Mouse (Mus musculus): ENCODE results near the gene Jazf1. TPM values are rescaled to one million over a fixed set of nuclear protein-coding genes. Genes with fewer than 3 reads are reported as not detected.

Jazf1 gene
- polyA plus RNA-seq, 1 experiment, result not detected

GRCm38 (mm10) chr6:52892978-52893377, 175.5 kb downstream of the Jazf1 start:
- no peak for TF ChIP-seq GATA1 (IDR thresholded peaks at IDR 0.05; ENCODE audit: low read length)
- no peak for TF ChIP-seq TAL1 (IDR thresholded peaks at IDR 0.05; ENCODE audit: low read length)
- no peaks in the 10 kb centered on the region for H3K9me3 ChIP-seq (ENCODE audit: control insufficient read depth, low read length)

GRCm38 (mm10) chr6:52887541-52888203, 180.8 kb downstream of the Jazf1 start:
- H3K36me3 ChIP-seq (ENCODE audit: control insufficient read depth), result no peaks in the 10 kb centered on the region
- peaks cover 7% of the 10 kb centered on the region for H3K4me1 ChIP-seq (ENCODE audit: control insufficient read depth)
- TF ChIP-seq TAL1 (IDR thresholded peaks at IDR 0.05; ENCODE audit: low read length) (no peak), GATA1 (IDR thresholded peaks at IDR 0.05; ENCODE audit: low read length) (no peak)
- H3K27me3 ChIP-seq (ENCODE audit: control insufficient read depth), result no peaks in the 10 kb centered on the region
- no peaks in the 10 kb centered on the region for H3K9me3 ChIP-seq (ENCODE audit: control insufficient read depth, low read length)
- no peak overlapping the region for H3K4me3 ChIP-seq (replicated peaks)

More at GRCm38 (mm10) chr6:52892978-52893377, 175.5 kb downstream of the Jazf1 start:
- H3K4me3 ChIP-seq (replicated peaks), result no peak overlapping the region
- no peaks in the 10 kb centered on the region; the same call in 1 of the 2 replicates for H3K4me1 ChIP-seq (ENCODE audit: control insufficient read depth)
- H3K27me3 ChIP-seq (ENCODE audit: control insufficient read depth), result no peaks in the 10 kb centered on the region; the same call in 1 of the 2 replicates
- H3K36me3 ChIP-seq (ENCODE audit: control insufficient read depth), result no peaks in the 10 kb centered on the region

GRCm38 (mm10) chr6:52883773-52884172, 184.7 kb downstream of the Jazf1 start:
- TF ChIP-seq GATA1 (IDR thresholded peaks at IDR 0.05; ENCODE audit: low read length) (no peak), TAL1 (IDR thresholded peaks at IDR 0.05; ENCODE audit: low read length) (peak; percentile 30; the same call in 2 of the 3 replicates)
- Histone ChIP-seq H3K36me3 (ENCODE audit: control insufficient read depth) (no peaks in the 10 kb centered on the region), H3K4me1 (ENCODE audit: control insufficient read depth) (peaks cover 7% of the 10 kb centered on the region), H3K4me3 (replicated peaks) (no peak overlapping the region), H3K27me3 (ENCODE audit: control insufficient read depth) (no peaks in the 10 kb centered on the region), H3K9me3 (ENCODE audit: control insufficient read depth, low read length) (no peaks in the 10 kb centered on the region)

- Histone ChIP-seq H3K36me3 (ENCODE audit: control insufficient read depth) (no peaks in the 10 kb centered on the region), H3K4me3 (replicated peaks) (no peak overlapping the region), H3K4me1 (ENCODE audit: control insufficient read depth) (no peaks in the 10 kb centered on the region), H3K27me3 (ENCODE audit: control insufficient read depth) (peaks cover 7% of the 10 kb centered on the region), H3K9me3 (ENCODE audit: control insufficient read depth, low read length) (no peaks in the 10 kb centered on the region)
- TF ChIP-seq GATA1 (IDR thresholded peaks at IDR 0.05; ENCODE audit: low read length), result no peak
- no peak for TF ChIP-seq TAL1 (IDR thresholded peaks at IDR 0.05; ENCODE audit: low read length)
Observed at GRCm38 (mm10) chr6:52877176-52877575, 191.3 kb downstream of the Jazf1 start.

- H3K36me3 ChIP-seq (ENCODE audit: control insufficient read depth), result no peaks in the 10 kb centered on the region
- TF ChIP-seq TAL1 (IDR thresholded peaks at IDR 0.05; ENCODE audit: low read length) (no peak), GATA1 (IDR thresholded peaks at IDR 0.05; ENCODE audit: low read length) (no peak)
- H3K9me3 ChIP-seq (ENCODE audit: control insufficient read depth, low read length), result no peaks in the 10 kb centered on the region
- no peaks in the 10 kb centered on the region; the same call in 1 of the 2 replicates for H3K27me3 ChIP-seq (ENCODE audit: control insufficient read depth)
- no peaks in the 10 kb centered on the region for H3K4me1 ChIP-seq (ENCODE audit: control insufficient read depth)
- H3K4me3 ChIP-seq (replicated peaks), result no peak overlapping the region
Observed at GRCm38 (mm10) chr6:52871306-52871705, 197.1 kb downstream of the Jazf1 start.

GRCm38 (mm10) chr6:52869252-52869651, 199.2 kb downstream of the Jazf1 start:
- no peaks in the 10 kb centered on the region for H3K4me1 ChIP-seq (ENCODE audit: control insufficient read depth)
- no peak overlapping the region for H3K4me3 ChIP-seq (replicated peaks)
- TF ChIP-seq TAL1 (IDR thresholded peaks at IDR 0.05; ENCODE audit: low read length), result no peak
- no peaks in the 10 kb centered on the region; the same call in 1 of the 2 replicates for H3K27me3 ChIP-seq (ENCODE audit: control insufficient read depth)
- H3K9me3 ChIP-seq (ENCODE audit: control insufficient read depth, low read length), result no peaks in the 10 kb centered on the region
- no peaks in the 10 kb centered on the region for H3K36me3 ChIP-seq (ENCODE audit: control insufficient read depth)

GRCm38 (mm10) chr6:52868352-52868751, 200.1 kb downstream of the Jazf1 start:
- Histone ChIP-seq H3K9me3 (ENCODE audit: control insufficient read depth, low read length) (no peaks in the 10 kb centered on the region), H3K27me3 (ENCODE audit: control insufficient read depth) (no peaks in the 10 kb centered on the region; the same call in 1 of the 2 replicates), H3K36me3 (ENCODE audit: control insufficient read depth) (no peaks in the 10 kb centered on the region), H3K4me1 (ENCODE audit: control insufficient read depth) (no peaks in the 10 kb centered on the region), H3K4me3 (replicated peaks) (no peak overlapping the region)
- TF ChIP-seq TAL1 (IDR thresholded peaks at IDR 0.05; ENCODE audit: low read length) (no peak), GATA1 (IDR thresholded peaks at IDR 0.05; ENCODE audit: low read length) (no peak)

- H3K9me3 ChIP-seq (ENCODE audit: control insufficient read depth, low read length), result no peaks in the 10 kb centered on the region
- H3K4me1 ChIP-seq (ENCODE audit: control insufficient read depth), result no peaks in the 10 kb centered on the region
- no peaks in the 10 kb centered on the region for H3K36me3 ChIP-seq (ENCODE audit: control insufficient read depth)
- no peak overlapping the region for H3K4me3 ChIP-seq (replicated peaks)
- no peak for TF ChIP-seq TAL1 (IDR thresholded peaks at IDR 0.05; ENCODE audit: low read length)
- TF ChIP-seq GATA1 (IDR thresholded peaks at IDR 0.05; ENCODE audit: low read length), result no peak
- H3K27me3 ChIP-seq (ENCODE audit: control insufficient read depth), result no peaks in the 10 kb centered on the region
Observed at GRCm38 (mm10) chr6:52861928-52862327, 206.5 kb downstream of the Jazf1 start.

GRCm38 (mm10) chr6:52861186-52861820, 207.1 kb downstream of the Jazf1 start:
- Histone ChIP-seq H3K27me3 (ENCODE audit: control insufficient read depth) (no peaks in the 10 kb centered on the region), H3K4me1 (ENCODE audit: control insufficient read depth) (no peaks in the 10 kb centered on the region), H3K36me3 (ENCODE audit: control insufficient read depth) (no peaks in the 10 kb centered on the region), H3K9me3 (ENCODE audit: control insufficient read depth, low read length) (no peaks in the 10 kb centered on the region), H3K4me3 (replicated peaks) (no peak overlapping the region)
- TF ChIP-seq GATA1 (IDR thresholded peaks at IDR 0.05; ENCODE audit: low read length) (no peak), TAL1 (IDR thresholded peaks at IDR 0.05; ENCODE audit: low read length) (no peak)
